Mouse (Mus musculus) lung, postnatal 0 days (tissue): ENCODE results near the gene Bfsp1.

ENCODE experiments used
- CTCF ChIP-seq: IDR thresholded peaks from 2 replicates; pipeline ENCODE4 v1.5.1; 2016; ENCODE audit warnings: antibody characterized with exemption, mild to moderate bottlenecking
- EP300 ChIP-seq: IDR thresholded peaks from 2 replicates; pipeline ENCODE4 v1.6.1; 2016; ENCODE audit warnings: antibody characterized with exemption, mild to moderate bottlenecking, control low read depth

DNA sequence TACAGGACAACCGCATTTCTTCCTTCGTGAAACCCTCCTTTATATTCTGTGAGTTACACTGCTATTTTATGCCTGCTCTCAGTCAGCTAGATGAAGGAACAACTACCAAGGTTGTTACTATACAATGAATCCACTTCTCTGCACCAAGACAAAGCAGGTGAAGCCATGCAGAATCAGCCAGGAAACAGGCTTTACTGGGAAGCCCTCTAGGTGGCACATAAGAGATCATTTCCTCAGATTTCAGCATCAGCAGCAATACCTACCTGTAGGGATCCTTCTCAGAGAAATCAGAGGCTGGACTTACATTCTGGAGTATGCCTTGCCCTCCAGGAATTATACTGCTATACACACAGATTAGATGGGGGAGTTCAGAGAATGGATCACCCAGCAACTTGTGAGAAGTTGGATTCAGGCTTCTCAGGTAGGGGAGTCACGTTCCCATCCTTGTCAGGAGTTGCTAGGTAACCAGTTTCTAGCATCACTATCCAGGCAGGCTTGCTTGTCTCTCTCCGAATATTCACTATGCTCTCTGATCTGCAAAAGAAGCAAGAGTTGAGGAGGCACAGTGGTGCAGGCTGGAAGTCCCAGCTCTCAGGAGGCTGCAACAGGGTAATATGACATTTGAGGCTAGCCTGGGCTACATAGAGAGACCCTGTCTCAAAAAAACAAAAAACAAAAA is 66.5 kb downstream of the Bfsp1 start:
- TF ChIP-seq CTCF (no peak), EP300 (no peak)
